ENCODE assay signal across 13 mouse cellular contexts in genomic region chr11:58326781-58327180, GRCm38 (mm10). TPM values are rescaled to one million over a fixed set of nuclear protein-coding genes. Genes with fewer than 3 reads are reported as not detected.
DNase-seq lines count a peak whose midpoint lies in the region; ATAC-seq and TF ChIP-seq lines count a peak whose summit lies in the region.
"Had no signal": no experiment of that assay in that cellular context is flagged by ENCODE, and none has a peak within 500 bp of the region (broad histone marks: within the 10 kb centered on the region; RNA-seq: fewer than 3 reads in every experiment).

No protein-coding gene starts in this region.

- H3K9ac ChIP-seq in kidney, postnatal 0 days (ENCODE audit: low read depth, low read length) = no peak overlapping the region
- H3K9ac ChIP-seq in kidney, embryonic 14.5 days (ENCODE audit: low read depth, low read length) = no peak overlapping the region
- H3K9ac ChIP-seq: forebrain, embryonic 15.5 days; heart, embryonic 15.5 days had no signal

- H3K36me3 ChIP-seq in kidney, postnatal 0 days (ENCODE audit: insufficient read depth, low read length) = no peaks in the 10 kb centered on the region
- peaks cover 30% of the 10 kb centered on the region for H3K36me3 ChIP-seq in E14TG2a.4 (ENCODE audit: insufficient read depth, low read length)
- H3K36me3 ChIP-seq in kidney, embryonic 14.5 days (ENCODE audit: control insufficient read depth, insufficient read depth, low read length) = peaks cover 12% of the 10 kb centered on the region

- no peak for ATAC-seq in kidney, postnatal 0 days (replicated peaks; ENCODE audit: low FRiP score, low read depth)
- ATAC-seq in kidney, embryonic 14.5 days (ENCODE audit: low FRiP score, low TSS enrichment) = no peak
- ATAC-seq: forebrain, embryonic 15.5 days had no signal

- no peak overlapping the region for H3K27ac ChIP-seq in kidney, postnatal 0 days
- H3K27ac ChIP-seq in kidney, embryonic 14.5 days (ENCODE audit: low read depth, low read length) = no peak overlapping the region
- H3K27ac ChIP-seq: forebrain, embryonic 15.5 days; heart, embryonic 15.5 days had no signal

- H3K4me3 ChIP-seq in kidney, postnatal 0 days (replicated peaks; ENCODE audit: low read depth, low read length) = no peak overlapping the region
- H3K4me3 ChIP-seq in E14TG2a.4 (replicated peaks; ENCODE audit: low read length) = no peak overlapping the region
- H3K4me3 ChIP-seq in kidney, embryonic 14.5 days (ENCODE audit: low read length) = no peak overlapping the region
- H3K4me3 ChIP-seq: forebrain, embryonic 15.5 days; heart, embryonic 15.5 days; myocyte had no signal

- TF ChIP-seq CTCF in kidney, postnatal 0 days (IDR thresholded peaks at IDR 0.05; ENCODE audit: low read depth) = peak; percentile 26; the same call in 1 of the 2 replicates
- peak; percentile 77 for TF ChIP-seq CTCF in E14TG2a.4 (conservative IDR thresholded peaks at IDR 0.05; ENCODE audit: low read length)

- H3K9me3 ChIP-seq in kidney, postnatal 0 days (replicated peaks; ENCODE audit: low read length) = no peaks in the 10 kb centered on the region
- H3K9me3 ChIP-seq in E14TG2a.4 (ENCODE audit: low read length) = no peaks in the 10 kb centered on the region
- no peaks in the 10 kb centered on the region for H3K9me3 ChIP-seq in kidney, embryonic 14.5 days (ENCODE audit: control insufficient read depth, low read length)
- H3K9me3 ChIP-seq: forebrain, embryonic 15.5 days; heart, embryonic 15.5 days had no signal

- peaks cover 21% of the 10 kb centered on the region for H3K4me1 ChIP-seq in kidney, postnatal 0 days (replicated peaks; ENCODE audit: insufficient read depth, low read length)
- peaks cover 58% of the 10 kb centered on the region for H3K4me1 ChIP-seq in E14TG2a.4 (replicated peaks; ENCODE audit: low read depth, low read length)
- H3K4me1 ChIP-seq in kidney, embryonic 14.5 days (ENCODE audit: control insufficient read depth, insufficient read depth, low read length) = peaks cover 21% of the 10 kb centered on the region

- WGBS in kidney, postnatal 0 days = 97% methylated on average over 3 of the region's 3 CpGs
- WGBS in kidney, embryonic 14.5 days = 92% methylated on average over 3 of the region's 3 CpGs

- DNase-seq in kidney, postnatal 0 days (ENCODE audit: low spot score) = no peak
- no peak for DNase-seq in kidney, postnatal 10 days
- DNase-seq in A20 (ENCODE audit: low read depth, low spot score) = peak; percentile 48
- DNase-seq in induced T-regulatory cell, adult 2 months (ENCODE audit: low read depth) = peak; percentile 52
- DNase-seq in Muller cell, postnatal 12 days (ENCODE audit: inconsistent ontology term) = no peak
- DNase-seq in thymus, postnatal 0 days (ENCODE audit: low spot score) = no peak
- DNase-seq: adrenal gland, postnatal 14 days had no signal

- H3K4me2 ChIP-seq in kidney, postnatal 0 days (ENCODE audit: low read length) = no peak overlapping the region
- H3K4me2 ChIP-seq in kidney, embryonic 14.5 days (replicated peaks; ENCODE audit: low read depth, low read length) = no peak overlapping the region
- H3K4me2 ChIP-seq: forebrain, embryonic 15.5 days; heart, embryonic 15.5 days had no signal

- H3K27me3 ChIP-seq in kidney, postnatal 0 days (ENCODE audit: insufficient read depth, low read length) = no peaks in the 10 kb centered on the region
- no peaks in the 10 kb centered on the region for H3K27me3 ChIP-seq in E14TG2a.4 (ENCODE audit: insufficient read depth, low read length)
- H3K27me3 ChIP-seq in kidney, embryonic 14.5 days (ENCODE audit: control insufficient read depth, insufficient read depth, low read length) = no peaks in the 10 kb centered on the region
- H3K27me3 ChIP-seq: forebrain, embryonic 15.5 days; heart, embryonic 15.5 days had no signal

RNA-seq across cellular contexts. Expression of gene Zfp672, which starts 3.4 kb away (rescaled TPM):
- polyA plus RNA-seq in kidney, postnatal 0 days (2015; fragmentation: Nextera tagmentation; extraction: Ambion mirVana) = 58.1 and 66.3 TPM in 2 replicates
- 59.2 and 72.2 TPM in 2 replicates for polyA plus RNA-seq in thymus, postnatal 0 days (2015; fragmentation: Nextera tagmentation; extraction: Ambion mirVana)
- 34.4 and 34.5 TPM in 2 replicates for polyA plus RNA-seq in kidney, embryonic 14.5 days (2014; fragmentation: Nextera tagmentation; extraction: Ambion mirVana)

RNA-seq across cellular contexts. Expression of gene Sh3bp5l, which starts 3.7 kb away (rescaled TPM):
- 28.3 and 31.9 TPM in 2 replicates for polyA plus RNA-seq in kidney, postnatal 0 days (2015; fragmentation: Nextera tagmentation; extraction: Ambion mirVana)
- polyA plus RNA-seq in thymus, postnatal 0 days (2015; fragmentation: Nextera tagmentation; extraction: Ambion mirVana) = 29.2 and 30.4 TPM in 2 replicates
- 17.0 and 27.5 TPM in 2 replicates for polyA plus RNA-seq in kidney, embryonic 14.5 days (2014; fragmentation: Nextera tagmentation; extraction: Ambion mirVana)

RNA-seq across cellular contexts. Expression of gene Zfp692, which starts 19.9 kb away (rescaled TPM):
- 11.5 and 15.2 TPM in 2 replicates for polyA plus RNA-seq in kidney, postnatal 0 days (2015; fragmentation: Nextera tagmentation; extraction: Ambion mirVana)
- polyA plus RNA-seq in thymus, postnatal 0 days (2015; fragmentation: Nextera tagmentation; extraction: Ambion mirVana) = 12.8 and 14.1 TPM in 2 replicates
- 19.3 and 23.1 TPM in 2 replicates for polyA plus RNA-seq in kidney, embryonic 14.5 days (2014; fragmentation: Nextera tagmentation; extraction: Ambion mirVana)

RNA-seq across cellular contexts. Expression of gene Lypd8, which starts 52.1 kb away (rescaled TPM):
- polyA plus RNA-seq in kidney, postnatal 0 days (2015; fragmentation: Nextera tagmentation; extraction: Ambion mirVana) = 0.24 and 0.28 TPM in 2 replicates
- 1.6 and 2.1 TPM in 2 replicates for polyA plus RNA-seq in thymus, postnatal 0 days (2015; fragmentation: Nextera tagmentation; extraction: Ambion mirVana)
- not detected in 2 replicates for polyA plus RNA-seq in kidney, embryonic 14.5 days (2014; fragmentation: Nextera tagmentation; extraction: Ambion mirVana)
- polyA plus RNA-seq: embryonic facial prominence, embryonic 14.5 days; heart, embryonic 15.5 days; myocyte had no signal

RNA-seq across cellular contexts. Expression of gene 4930438A08Rik, which starts 52.2 kb away (rescaled TPM):
- polyA plus RNA-seq in kidney, postnatal 0 days (2015; fragmentation: Nextera tagmentation; extraction: Ambion mirVana) = 0.07 TPM in 1 of 2 replicates, not detected in the other
- polyA plus RNA-seq in thymus, postnatal 0 days (2015; fragmentation: Nextera tagmentation; extraction: Ambion mirVana) = 0.08 and 0.09 TPM in 2 replicates
- not detected in 2 replicates for polyA plus RNA-seq in kidney, embryonic 14.5 days (2014; fragmentation: Nextera tagmentation; extraction: Ambion mirVana)
- polyA plus RNA-seq: forebrain, embryonic 15.5 days; heart, embryonic 15.5 days had no signal

Comparison
In these comparisons a context has a peak if more than half of its experiments do, and no peak if none do; other contexts are left out.
1. DNase-seq: peak in A20 (single experiment) and induced T-regulatory cell, adult 2 months (single experiment); none in kidney, postnatal 0 days (single experiment), kidney, postnatal 10 days (single experiment), Muller cell, postnatal 12 days (single experiment) and thymus, postnatal 0 days (single experiment).